Mouse (Mus musculus): ENCODE measurements around the gene Fignl1.

Gene Fignl1

GRCm38 (mm10) chr11:11831940-11832754 is 23.4 kb upstream of the Fignl1 start:
- no peak for DNase-seq

- DNase-seq, result no peak
Observed at GRCm38 (mm10) chr11:11831526-11831925, 22.8 kb upstream of the Fignl1 start.

DNA sequence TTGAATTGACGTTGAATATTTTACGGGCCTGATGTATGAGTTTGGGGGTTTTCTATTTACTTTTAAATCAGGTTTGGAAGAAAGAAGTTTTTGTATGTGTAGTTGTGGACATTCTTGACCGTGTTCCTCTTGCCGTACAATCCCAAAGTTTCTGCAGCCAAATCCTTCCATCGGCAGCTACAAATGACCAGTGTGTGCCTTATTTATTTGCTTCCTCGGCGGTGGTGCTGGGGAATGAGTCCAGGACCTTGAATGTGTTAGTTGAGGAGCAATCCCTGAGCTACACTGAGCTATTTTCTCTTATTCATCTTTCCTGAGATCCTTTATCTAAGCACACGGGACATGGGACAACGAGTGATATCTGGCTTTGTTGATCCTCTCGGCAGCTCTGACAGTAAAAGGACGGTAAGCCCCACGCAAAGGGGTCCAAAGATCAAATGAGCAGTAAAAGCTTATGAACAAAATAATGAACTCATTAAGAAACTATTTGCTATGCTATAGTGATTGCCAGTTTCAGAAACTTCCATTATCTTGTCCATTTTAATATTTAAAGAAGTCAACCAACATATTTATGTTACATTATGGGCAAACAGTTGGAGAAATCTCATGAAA is 22.2 kb upstream of the Fignl1 start:
- no peak for DNase-seq

GRCm38 (mm10) chr11:11829161-11830000 is 20.6 kb upstream of the Fignl1 start:
- no peak for DNase-seq

DNA sequence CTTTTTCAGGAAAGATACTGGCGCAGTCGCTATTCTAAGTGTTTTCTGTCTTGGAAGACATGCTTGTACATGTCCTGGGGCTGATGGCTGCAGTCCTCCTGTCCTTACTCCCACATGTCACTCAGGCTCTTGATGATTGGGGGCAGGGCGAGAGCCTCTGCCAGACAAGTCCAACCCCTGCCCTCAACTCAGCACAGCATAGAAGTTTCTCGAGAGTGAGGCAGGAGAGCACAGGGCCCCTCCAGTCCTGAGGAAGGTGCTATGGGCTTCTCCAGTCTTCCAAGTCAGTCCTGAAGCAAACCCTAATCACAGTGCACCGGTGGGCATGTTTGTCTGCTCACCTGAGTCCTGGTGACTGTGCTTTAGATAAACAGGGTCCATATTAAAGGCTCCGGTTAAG is 20.0 kb upstream of the Fignl1 start:
- no peak for DNase-seq

DNA sequence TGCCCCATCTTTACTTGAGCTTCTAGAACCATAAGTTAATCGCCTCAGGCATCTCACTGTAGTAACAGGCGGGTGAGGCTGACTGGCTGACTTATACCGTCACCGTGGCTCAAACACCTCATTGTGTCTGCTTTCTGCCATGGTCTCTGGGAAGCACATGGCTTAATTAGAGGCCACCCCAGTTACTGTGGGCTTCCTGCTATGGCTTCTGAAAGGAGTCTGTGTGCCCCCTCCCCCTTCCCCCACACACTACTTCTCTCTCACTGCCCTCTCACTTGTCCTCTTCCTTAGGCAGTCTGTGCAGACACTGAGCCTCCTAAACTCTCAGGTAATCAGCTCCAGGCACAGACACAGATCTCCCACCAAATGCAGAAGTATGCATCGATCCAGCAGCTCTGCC is 19.5 kb upstream of the Fignl1 start:
- DNase-seq, result no peak

GRCm38 (mm10) chr11:11826475-11826874 is 17.7 kb upstream of the Fignl1 start:
- no peak for DNase-seq

DNA sequence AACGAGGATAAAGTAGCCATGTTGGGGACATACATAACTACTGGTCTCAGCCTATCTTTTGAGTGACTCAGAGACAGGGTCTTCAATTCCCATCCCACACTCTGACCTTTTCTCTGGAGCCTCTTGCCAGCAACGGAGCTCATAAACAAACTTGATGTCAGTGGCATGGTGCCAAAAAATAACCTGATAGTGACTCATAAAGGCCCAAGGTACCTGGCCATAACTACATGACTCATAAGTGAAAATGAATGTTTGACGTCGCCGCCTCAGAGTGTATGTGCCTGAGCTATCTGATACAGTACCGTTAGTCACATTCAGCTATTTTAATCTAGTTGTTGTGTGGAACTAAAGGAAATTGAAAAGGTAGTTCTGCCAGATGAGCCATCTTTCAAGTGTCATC is 16.9 kb upstream of the Fignl1 start:
- no peak for DNase-seq

- no peak for DNase-seq
Observed at GRCm38 (mm10) chr11:11824970-11825635, 16.3 kb upstream of the Fignl1 start.

GRCm38 (mm10) chr11:11823980-11824911 is 15.5 kb upstream of the Fignl1 start:
- DNase-seq, result no peak

DNA sequence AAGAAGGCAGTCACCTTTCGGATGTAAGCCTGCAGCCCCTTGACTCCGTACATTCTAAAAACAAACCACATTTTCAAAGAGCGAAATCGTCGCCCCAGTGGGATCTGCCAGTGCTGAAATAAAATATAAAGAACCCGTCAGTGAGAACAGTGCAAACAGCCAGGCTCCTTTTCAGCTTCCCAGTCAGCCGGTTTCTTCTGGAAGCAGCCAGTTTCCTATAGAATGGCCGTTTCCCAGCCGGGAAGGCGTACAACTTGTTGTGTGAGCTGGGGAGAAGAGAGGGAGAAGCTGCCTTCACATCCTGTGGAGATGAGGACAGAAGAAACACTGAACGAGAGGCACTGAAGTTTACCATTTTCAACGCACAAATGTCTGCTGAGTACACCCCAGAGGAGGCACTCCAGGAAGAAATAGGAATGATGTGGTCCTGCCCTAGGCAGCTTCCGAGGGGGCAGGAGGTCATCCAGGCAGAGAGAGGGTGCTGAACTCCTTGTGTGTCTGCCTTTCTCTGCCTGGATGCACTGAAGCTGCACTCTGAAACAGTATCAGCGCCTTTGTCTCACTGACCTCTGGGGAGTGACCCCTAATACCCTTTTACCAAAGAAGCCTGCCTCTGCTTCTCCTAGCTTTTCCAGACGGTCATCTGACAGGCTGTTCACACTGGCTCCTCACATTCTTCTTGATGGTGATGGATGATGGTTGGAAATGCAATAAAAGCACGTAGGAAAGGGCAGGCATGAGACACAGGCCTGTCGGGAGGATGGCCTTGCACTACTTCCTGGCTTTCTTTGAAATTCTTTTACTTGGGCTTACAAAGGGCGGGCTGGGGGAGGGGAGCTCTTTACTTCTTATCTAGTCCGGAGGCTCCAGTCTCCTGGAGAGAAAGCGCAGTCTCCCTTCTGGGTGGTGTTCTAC is 13.7 kb upstream of the Fignl1 start:
- no peak for DNase-seq

DNA sequence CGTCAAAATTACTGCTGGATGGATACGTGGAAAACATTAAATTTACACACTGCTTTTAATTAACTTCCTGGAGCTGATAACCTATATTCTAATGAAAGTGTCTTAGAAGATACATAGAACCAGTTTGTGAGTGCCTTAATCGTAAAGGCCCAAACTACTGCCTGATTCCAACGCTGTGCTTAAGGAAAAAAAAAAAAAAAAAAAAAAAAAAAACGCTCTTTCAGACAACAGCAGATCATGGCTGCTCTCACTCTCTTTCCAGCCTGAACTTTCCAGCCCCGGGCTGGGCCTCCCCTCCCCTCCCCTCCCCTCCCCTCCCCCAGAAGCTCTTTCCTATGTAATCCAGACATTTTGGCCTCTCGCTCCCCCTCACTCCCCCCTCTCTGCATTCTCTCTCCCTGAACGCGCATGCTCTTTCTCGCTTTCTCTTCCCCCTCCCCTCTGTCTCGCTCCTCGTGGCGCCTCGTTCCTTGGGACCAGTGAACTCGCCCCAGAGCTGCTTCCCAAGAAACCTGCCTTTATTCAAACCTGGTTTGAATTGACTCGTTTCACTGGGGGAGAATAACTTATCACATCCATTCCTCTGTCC is 12.7 kb upstream of the Fignl1 start:
- no peak for DNase-seq

DNA sequence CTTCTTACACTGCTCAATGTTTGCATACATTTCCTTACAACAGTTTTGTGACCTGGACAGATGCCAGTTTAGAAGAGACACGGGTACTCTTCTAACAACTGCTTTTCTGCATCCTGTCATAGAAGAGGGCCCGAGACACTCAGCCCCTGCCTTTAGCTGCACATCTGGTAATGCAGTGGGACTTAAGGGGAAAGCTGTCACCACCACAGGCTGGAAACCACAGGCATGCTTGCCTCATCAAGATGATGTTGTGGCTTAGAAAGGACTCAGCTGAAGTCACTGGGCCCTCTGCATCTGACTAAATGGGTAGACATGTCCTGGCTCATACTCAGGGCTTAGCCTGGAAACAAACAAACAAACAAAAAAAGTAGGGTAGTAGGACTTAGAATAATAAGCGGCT is 12.0 kb upstream of the Fignl1 start:
- peak in 1 of 2 experiments; percentile 3 for DNase-seq

- DNase-seq, result peak; percentile 74 to 76
Observed at GRCm38 (mm10) chr11:11820251-11820650, 11.5 kb upstream of the Fignl1 start.

GRCm38 (mm10) chr11:11819206-11819605 is 10.4 kb upstream of the Fignl1 start:
- no peak for DNase-seq

GRCm38 (mm10) chr11:11818797-11819196 is 10.0 kb upstream of the Fignl1 start:
- no peak for DNase-seq

- DNase-seq, result no peak
Observed at GRCm38 (mm10) chr11:11815737-11816136, 7.0 kb upstream of the Fignl1 start.

DNA sequence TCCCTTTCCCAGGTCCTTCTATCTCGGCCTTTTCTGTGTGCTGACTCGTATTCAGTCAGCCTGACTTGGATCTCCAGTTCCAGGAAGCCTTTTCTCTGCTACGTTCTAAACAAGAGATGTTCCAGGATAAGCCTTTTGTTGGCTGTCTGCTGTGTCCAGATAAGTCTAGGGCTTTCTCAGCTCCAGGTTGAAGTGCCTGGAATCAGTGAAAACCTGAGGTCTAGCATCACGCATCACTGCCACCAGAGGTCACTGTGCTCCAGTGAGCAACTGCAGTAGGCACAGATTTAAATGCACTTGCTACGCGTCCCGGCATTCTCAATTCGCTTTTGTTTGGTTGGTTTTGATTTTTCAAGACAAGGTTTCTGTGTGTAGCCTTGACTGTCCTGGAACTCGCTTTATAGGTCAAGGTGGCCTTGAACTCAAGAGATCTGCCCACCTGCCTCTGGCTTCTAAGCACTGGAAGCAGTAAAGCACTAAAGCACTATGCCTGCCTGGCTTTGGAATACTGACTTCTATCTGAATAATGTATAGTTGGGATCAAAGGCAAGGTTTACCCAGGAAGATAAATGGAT is 3.2 kb upstream of the Fignl1 start:
- DNase-seq, result peak; percentile 68 to 70

DNA sequence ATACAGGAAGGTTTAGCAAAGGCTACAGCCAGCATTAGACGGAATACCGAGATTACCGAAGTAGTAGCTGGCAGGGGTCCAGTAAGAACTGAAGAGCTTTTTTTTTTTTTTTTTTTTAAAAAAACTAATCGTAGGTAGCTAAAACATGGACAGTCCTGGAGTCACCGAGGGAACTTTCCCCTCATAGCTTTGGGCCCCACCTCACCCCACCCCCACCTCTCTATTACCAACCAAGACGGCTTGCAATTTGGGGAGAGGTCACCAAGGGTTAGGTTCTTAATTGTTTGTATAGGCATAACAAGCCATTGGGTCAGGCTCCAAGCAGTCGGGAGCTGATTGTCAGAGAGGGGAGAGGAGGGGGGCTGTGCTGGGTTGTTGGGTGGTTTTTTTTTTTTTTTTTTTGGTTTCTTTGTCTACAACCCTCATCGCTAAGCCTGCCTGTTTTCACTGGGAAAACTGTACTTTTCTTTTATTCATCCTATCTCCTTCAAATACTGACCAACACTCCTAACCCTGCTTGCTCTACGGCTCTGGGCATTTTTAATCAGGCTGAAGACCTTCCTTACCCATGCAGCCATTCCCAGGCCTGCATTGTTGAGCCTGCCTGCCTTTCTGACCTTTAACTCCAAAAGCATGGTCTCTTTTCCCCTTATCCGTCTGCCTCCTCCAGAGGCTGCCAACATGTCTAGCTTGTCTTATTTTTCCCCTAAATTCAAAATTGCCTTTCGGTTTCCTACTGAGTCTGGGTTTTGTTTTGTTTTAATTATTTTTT is 828 bp upstream of the Fignl1 start:
- no peak for DNase-seq
